Mouse (Mus musculus): Measurements from ENCODE around the gene Dbh. TPM values are rescaled to one million over a fixed set of nuclear protein-coding genes. Genes with fewer than 3 reads are reported as not detected.

Gene Dbh
- polyA plus RNA-seq, 1 experiment from 2014 or later: 2.6 TPM

GRCm38 (mm10) chr2:27175696-27176267, 10.7 kb downstream of the Dbh start:
- DNase-seq (ENCODE audit: low spot score) (no peak), ATAC-seq (ENCODE audit: low FRiP score) (no peak)
- WGBS: 83% methylated on average over 10 of the region's 10 CpGs

GRCm38 (mm10) chr2:27179101-27179500, 14.1 kb downstream of the Dbh start:
- Histone ChIP-seq H3K9ac (ENCODE audit: low read depth, low read length) (no peak overlapping the region), H3K36me3 (ENCODE audit: control insufficient read depth, insufficient read depth, low read length) (no peaks in the 10 kb centered on the region), H3K27ac (ENCODE audit: low read depth, low read length) (no peak overlapping the region), H3K4me3 (ENCODE audit: low read depth, low read length) (no peak overlapping the region), H3K9me3 (ENCODE audit: control insufficient read depth, low read length) (no peaks in the 10 kb centered on the region), H3K4me1 (replicated peaks; ENCODE audit: control insufficient read depth, insufficient read depth, low read length) (no peaks in the 10 kb centered on the region), H3K27me3 (ENCODE audit: control insufficient read depth, insufficient read depth, low read length) (no peaks in the 10 kb centered on the region), H3K4me2 (replicated peaks; ENCODE audit: low read depth, low read length) (no peak overlapping the region)
- no peak for ATAC-seq (ENCODE audit: low FRiP score)
- DNase-seq (ENCODE audit: low spot score): no peak
- 87% methylated on average over 8 of the region's 8 CpGs for WGBS

More at GRCm38 (mm10) chr2:27175696-27176267, 10.7 kb downstream of the Dbh start:
- Histone ChIP-seq H3K4me3 (ENCODE audit: low read depth, low read length) (no peak overlapping the region), H3K4me2 (replicated peaks; ENCODE audit: low read depth, low read length) (no peak overlapping the region), H3K9me3 (ENCODE audit: control insufficient read depth, low read length) (no peaks in the 10 kb centered on the region), H3K4me1 (replicated peaks; ENCODE audit: control insufficient read depth, insufficient read depth, low read length) (no peaks in the 10 kb centered on the region), H3K27ac (ENCODE audit: low read depth, low read length) (no peak overlapping the region), H3K9ac (ENCODE audit: low read depth, low read length) (no peak overlapping the region), H3K27me3 (ENCODE audit: control insufficient read depth, insufficient read depth, low read length) (no peaks in the 10 kb centered on the region), H3K36me3 (ENCODE audit: control insufficient read depth, insufficient read depth, low read length) (no peaks in the 10 kb centered on the region)

- no peak for ATAC-seq (ENCODE audit: low FRiP score)
- no peaks in the 10 kb centered on the region for H3K9me3 ChIP-seq (ENCODE audit: control insufficient read depth, low read length)
- no peak for DNase-seq (ENCODE audit: low spot score)
- H3K4me2 ChIP-seq (replicated peaks; ENCODE audit: low read depth, low read length): no peak overlapping the region
- H3K27me3 ChIP-seq (ENCODE audit: control insufficient read depth, insufficient read depth, low read length): no peaks in the 10 kb centered on the region
- no peak overlapping the region for H3K4me3 ChIP-seq (ENCODE audit: low read depth, low read length)
- no peak overlapping the region for H3K27ac ChIP-seq (ENCODE audit: low read depth, low read length)
- WGBS: 67% methylated on average over 4 of the region's 4 CpGs
- H3K4me1 ChIP-seq (replicated peaks; ENCODE audit: control insufficient read depth, insufficient read depth, low read length): no peaks in the 10 kb centered on the region
- H3K9ac ChIP-seq (ENCODE audit: low read depth, low read length): no peak overlapping the region
- H3K36me3 ChIP-seq (ENCODE audit: control insufficient read depth, insufficient read depth, low read length): no peaks in the 10 kb centered on the region
Observed at GRCm38 (mm10) chr2:27181907-27182306, 16.9 kb downstream of the Dbh start.

GRCm38 (mm10) chr2:27183734-27184133, 18.7 kb downstream of the Dbh start:
- Histone ChIP-seq H3K27ac (ENCODE audit: low read depth, low read length) (no peak overlapping the region), H3K27me3 (ENCODE audit: control insufficient read depth, insufficient read depth, low read length) (no peaks in the 10 kb centered on the region), H3K4me1 (replicated peaks; ENCODE audit: control insufficient read depth, insufficient read depth, low read length) (no peaks in the 10 kb centered on the region), H3K4me3 (ENCODE audit: low read depth, low read length) (no peak overlapping the region), H3K36me3 (ENCODE audit: control insufficient read depth, insufficient read depth, low read length) (no peaks in the 10 kb centered on the region), H3K9ac (ENCODE audit: low read depth, low read length) (no peak overlapping the region), H3K9me3 (ENCODE audit: control insufficient read depth, low read length) (no peaks in the 10 kb centered on the region), H3K4me2 (replicated peaks; ENCODE audit: low read depth, low read length) (no peak overlapping the region)
- WGBS: 61% methylated on average over 12 of the region's 12 CpGs
- DNase-seq (ENCODE audit: low spot score) (no peak), ATAC-seq (ENCODE audit: low FRiP score) (no peak)

- DNase-seq (ENCODE audit: low spot score) (no peak), ATAC-seq (ENCODE audit: low FRiP score) (no peak)
- Histone ChIP-seq H3K36me3 (ENCODE audit: control insufficient read depth, insufficient read depth, low read length) (no peaks in the 10 kb centered on the region), H3K27me3 (ENCODE audit: control insufficient read depth, insufficient read depth, low read length) (no peaks in the 10 kb centered on the region), H3K4me1 (replicated peaks; ENCODE audit: control insufficient read depth, insufficient read depth, low read length) (no peaks in the 10 kb centered on the region), H3K4me2 (replicated peaks; ENCODE audit: low read depth, low read length) (no peak overlapping the region), H3K27ac (ENCODE audit: low read depth, low read length) (no peak overlapping the region), H3K9me3 (ENCODE audit: control insufficient read depth, low read length) (no peaks in the 10 kb centered on the region), H3K4me3 (ENCODE audit: low read depth, low read length) (no peak overlapping the region), H3K9ac (ENCODE audit: low read depth, low read length) (no peak overlapping the region)
- WGBS: 87% methylated on average over 6 of the region's 6 CpGs
Observed at GRCm38 (mm10) chr2:27187531-27187930, 22.5 kb downstream of the Dbh start.

GRCm38 (mm10) chr2:27189994-27190393, 25.0 kb downstream of the Dbh start:
- Histone ChIP-seq H3K4me1 (replicated peaks; ENCODE audit: control insufficient read depth, insufficient read depth, low read length) (no peaks in the 10 kb centered on the region), H3K36me3 (ENCODE audit: control insufficient read depth, insufficient read depth, low read length) (no peaks in the 10 kb centered on the region), H3K9me3 (ENCODE audit: control insufficient read depth, low read length) (no peaks in the 10 kb centered on the region), H3K4me2 (replicated peaks; ENCODE audit: low read depth, low read length) (no peak overlapping the region), H3K9ac (ENCODE audit: low read depth, low read length) (no peak overlapping the region), H3K27me3 (ENCODE audit: control insufficient read depth, insufficient read depth, low read length) (no peaks in the 10 kb centered on the region), H3K4me3 (ENCODE audit: low read depth, low read length) (no peak overlapping the region), H3K27ac (ENCODE audit: low read depth, low read length) (no peak overlapping the region)
- 50% methylated on average over 4 of the region's 4 CpGs for WGBS
- ATAC-seq (ENCODE audit: low FRiP score) (no peak), DNase-seq (ENCODE audit: low spot score) (no peak)

- Histone ChIP-seq H3K9ac (ENCODE audit: low read depth, low read length) (no peak overlapping the region), H3K4me3 (ENCODE audit: low read depth, low read length) (no peak overlapping the region), H3K27ac (ENCODE audit: low read depth, low read length) (no peak overlapping the region), H3K4me2 (replicated peaks; ENCODE audit: low read depth, low read length) (no peak overlapping the region), H3K27me3 (ENCODE audit: control insufficient read depth, insufficient read depth, low read length) (no peaks in the 10 kb centered on the region), H3K9me3 (ENCODE audit: control insufficient read depth, low read length) (no peaks in the 10 kb centered on the region), H3K36me3 (ENCODE audit: control insufficient read depth, insufficient read depth, low read length) (no peaks in the 10 kb centered on the region), H3K4me1 (replicated peaks; ENCODE audit: control insufficient read depth, insufficient read depth, low read length) (no peaks in the 10 kb centered on the region)
- DNase-seq (ENCODE audit: low spot score) (no peak), ATAC-seq (ENCODE audit: low FRiP score) (no peak)
- WGBS: 65% methylated on average over 5 of the region's 5 CpGs
Observed at GRCm38 (mm10) chr2:27198551-27199246, 33.7 kb downstream of the Dbh start.

GRCm38 (mm10) chr2:27200586-27200985, 35.6 kb downstream of the Dbh start:
- no peaks in the 10 kb centered on the region for H3K4me1 ChIP-seq (replicated peaks; ENCODE audit: control insufficient read depth, insufficient read depth, low read length)
- no peak overlapping the region for H3K4me3 ChIP-seq (ENCODE audit: low read depth, low read length)
- H3K27me3 ChIP-seq (ENCODE audit: control insufficient read depth, insufficient read depth, low read length): no peaks in the 10 kb centered on the region
- no peaks in the 10 kb centered on the region for H3K9me3 ChIP-seq (ENCODE audit: control insufficient read depth, low read length)
- no peak overlapping the region for H3K9ac ChIP-seq (ENCODE audit: low read depth, low read length)
- H3K27ac ChIP-seq (ENCODE audit: low read depth, low read length): no peak overlapping the region
- H3K36me3 ChIP-seq (ENCODE audit: control insufficient read depth, insufficient read depth, low read length): no peaks in the 10 kb centered on the region
- H3K4me2 ChIP-seq (replicated peaks; ENCODE audit: low read depth, low read length): no peak overlapping the region
- DNase-seq (ENCODE audit: low spot score) (no peak), ATAC-seq (ENCODE audit: low FRiP score) (no peak)
- WGBS: 69% methylated on average over 1 of the region's 1 CpGs

- no peaks in the 10 kb centered on the region for H3K4me1 ChIP-seq (replicated peaks; ENCODE audit: control insufficient read depth, insufficient read depth, low read length)
- no peak overlapping the region for H3K4me3 ChIP-seq (ENCODE audit: low read depth, low read length)
- H3K36me3 ChIP-seq (ENCODE audit: control insufficient read depth, insufficient read depth, low read length): no peaks in the 10 kb centered on the region
- H3K27ac ChIP-seq (ENCODE audit: low read depth, low read length): no peak overlapping the region
- 80% methylated on average over 10 of the region's 10 CpGs for WGBS
- no peak for ATAC-seq (ENCODE audit: low FRiP score)
- no peak for DNase-seq (ENCODE audit: low spot score)
- H3K9me3 ChIP-seq (ENCODE audit: control insufficient read depth, low read length): no peaks in the 10 kb centered on the region
- no peak overlapping the region for H3K9ac ChIP-seq (ENCODE audit: low read depth, low read length)
- no peaks in the 10 kb centered on the region for H3K27me3 ChIP-seq (ENCODE audit: control insufficient read depth, insufficient read depth, low read length)
- H3K4me2 ChIP-seq (replicated peaks; ENCODE audit: low read depth, low read length): no peak overlapping the region
Observed at GRCm38 (mm10) chr2:27205666-27206065, 40.6 kb downstream of the Dbh start.
